Mouse (Mus musculus) T-cell, adult 2 months (primary cell): ENCODE data around the gene Gm14412.
"Not testable (repeated sequence)": the region's sequence is repeated elsewhere in the genome, so short reads cannot be mapped to it uniquely, and the experiment has no call there.

Source experiments
- DNase-seq: peaks from one replicate; pipeline ENCODE4 v3.0.0; 2022; ENCODE audit warnings: low spot score

The Gm14412 gene

GRCm38 (mm10) chr2:177324257-177324733, at the start of gene Gm14412:
Gm14412 (minus strand) TSS chr2:177324307.
- not testable (repeated sequence) for DNase-seq

GRCm38 (mm10) chr2:177329661-177330292, 5.7 kb upstream of the Gm14412 start:
- not testable (repeated sequence) for DNase-seq

- not testable (repeated sequence) for DNase-seq
Observed at GRCm38 (mm10) chr2:177321361-177321760, 2.7 kb downstream of the Gm14412 start.

GRCm38 (mm10) chr2:177320786-177321320, 3.3 kb downstream of the Gm14412 start:
- not testable (repeated sequence) for DNase-seq

GRCm38 (mm10) chr2:177318996-177319395, 5.1 kb downstream of the Gm14412 start:
- no peak for DNase-seq

- DNase-seq: not testable (repeated sequence)
Observed at GRCm38 (mm10) chr2:177309627-177310026, 14.5 kb downstream of the Gm14412 start.

- DNase-seq: not testable (repeated sequence)
Observed at GRCm38 (mm10) chr2:177304980-177305379, 19.1 kb downstream of the Gm14412 start.

GRCm38 (mm10) chr2:177283701-177284100, 40.4 kb downstream of the Gm14412 start:
- DNase-seq: not testable (repeated sequence)

- not testable (repeated sequence) for DNase-seq
Observed at GRCm38 (mm10) chr2:177277754-177278153, 46.4 kb downstream of the Gm14412 start.

GRCm38 (mm10) chr2:177272237-177272636, 51.9 kb downstream of the Gm14412 start:
- DNase-seq: not testable (repeated sequence)

- DNase-seq: not testable (repeated sequence)
Observed at GRCm38 (mm10) chr2:177266936-177267335, 57.2 kb downstream of the Gm14412 start, which contains the start of gene Gm14409. Gm14409 (minus strand) TSS chr2:177267036.
